Mouse (Mus musculus) heart, embryonic 10.5 days (tissue): ENCODE measurements around the gene Spi1. TPM values are rescaled to one million over a fixed set of nuclear protein-coding genes. Genes with fewer than 3 reads are reported as not detected.

Source experiments
- DNase-seq: peaks from one replicate; pipeline ENCODE4 v3.0.0-alpha.2; 2017; ENCODE audit warnings: low spot score
- H3K27ac ChIP-seq: fragments of 300-500 bp; sonication (generic); 2 replicates; pipeline ENCODE4 v1.5.1; 2016; ENCODE audit warnings: mild to moderate bottlenecking
- H3K27me3 ChIP-seq: fragments of 300-500 bp; sonication (generic); 2 replicates; pipeline ENCODE4 v1.6.1; 2016; ENCODE audit warnings: mild to moderate bottlenecking; ENCODE audit not compliant: poor library complexity, insufficient read depth, severe bottlenecking
- H3K36me3 ChIP-seq: fragments of 300-500 bp; sonication (generic); 2 replicates; pipeline ENCODE4 v1.6.1; 2016; ENCODE audit warnings: mild to moderate bottlenecking, moderate library complexity
- H3K4me1 ChIP-seq: fragments of 300-500 bp; sonication (generic); 2 replicates; pipeline ENCODE4 v1.6.1; 2016; ENCODE audit warnings: mild to moderate bottlenecking
- H3K4me3 ChIP-seq: fragments of 300-500 bp; sonication (generic); 2 replicates; pipeline ENCODE4 v1.5.1; 2016; ENCODE audit warnings: mild to moderate bottlenecking, moderate library complexity
- H3K9me3 ChIP-seq: fragments of 300-500 bp; sonication (generic); 2 replicates; pipeline ENCODE4 v1.6.1; 2016; ENCODE audit warnings: mild to moderate bottlenecking, moderate library complexity
- WGBS: fragments of 180-500 bp; shearing (Covaris S2); methylation state at CpG from one replicate; pipeline ENCODE4 v1.1.7; 2016; 5-methylcytosine and 5-hydroxymethylcytosine counted together
- polyA plus RNA-seq: library from polyadenylated mRNA; unstranded; fragments of >200 nt; fragmentation: Nextera tagmentation; extraction: Ambion mirVana; gene quantifications from 2 replicates; pipeline ENCODE4 v1.2.1, GENCODE M21; 2016

Gene Spi1
- polyA plus RNA-seq, 1 experiment from 2014 or later, result 4.1 TPM

GRCm38 (mm10) chr2:91070076-91070800 is 12.0 kb upstream of the Spi1 start, which contains the start of gene Slc39a13:
Gene Slc39a13, minus strand, starts transcription at chr2:91070417.
- Histone ChIP-seq H3K27ac (peak within 1 kb of the TSS; percentile 89), H3K4me3 (peak within 1 kb of the TSS; percentile 63), H3K36me3 (peaks cover 26% of the 10 kb centered on the region), H3K9me3 (no peaks in the 10 kb centered on the region), H3K27me3 (no peaks in the 10 kb centered on the region), H3K4me1 (peaks cover 36% of the 10 kb centered on the region)
- peak; percentile 97 for DNase-seq
- WGBS, result under 1% methylated on average over 63 of the region's 69 CpGs

GRCm38 (mm10) chr2:91071059-91071458 is 11.1 kb upstream of the Spi1 start:
- WGBS, result 88% methylated on average over 10 of the region's 10 CpGs
- peak overlapping the region; percentile 89 for H3K27ac ChIP-seq
- DNase-seq, result no peak

GRCm38 (mm10) chr2:91072092-91072491 is 10.1 kb upstream of the Spi1 start:
- no peak overlapping the region for H3K4me3 ChIP-seq
- H3K36me3 ChIP-seq, result peaks cover 10% of the 10 kb centered on the region; the same call in 1 of the 2 replicates
- WGBS, result 51% methylated on average over 1 of the region's 1 CpGs
- H3K27ac ChIP-seq, result no peak overlapping the region
- DNase-seq, result no peak
- H3K4me1 ChIP-seq, result peaks cover 44% of the 10 kb centered on the region
- H3K27me3 ChIP-seq, result no peaks in the 10 kb centered on the region
- no peaks in the 10 kb centered on the region for H3K9me3 ChIP-seq

More at GRCm38 (mm10) chr2:91071059-91071458, 11.1 kb upstream of the Spi1 start:
- no peaks in the 10 kb centered on the region for H3K27me3 ChIP-seq
- peaks cover 43% of the 10 kb centered on the region for H3K4me1 ChIP-seq
- H3K9me3 ChIP-seq, result no peaks in the 10 kb centered on the region
- peaks cover 18% of the 10 kb centered on the region; the same call in 1 of the 2 replicates for H3K36me3 ChIP-seq
- peak overlapping the region; percentile 63 for H3K4me3 ChIP-seq

GRCm38 (mm10) chr2:91077957-91078313 is 4.3 kb upstream of the Spi1 start:
- H3K4me3 ChIP-seq, result peak overlapping the region; percentile 73
- H3K36me3 ChIP-seq, result no peaks in the 10 kb centered on the region
- WGBS, result 20% methylated on average over 12 of the region's 12 CpGs
- no peak for DNase-seq
- H3K4me1 ChIP-seq, result peaks cover 31% of the 10 kb centered on the region
- peak overlapping the region; percentile 89 for H3K27ac ChIP-seq
- no peaks in the 10 kb centered on the region for H3K9me3 ChIP-seq
- no peaks in the 10 kb centered on the region for H3K27me3 ChIP-seq

GRCm38 (mm10) chr2:91078314-91079025 is 3.7 kb upstream of the Spi1 start:
- no peaks in the 10 kb centered on the region for H3K27me3 ChIP-seq
- H3K9me3 ChIP-seq, result no peaks in the 10 kb centered on the region
- no peaks in the 10 kb centered on the region for H3K36me3 ChIP-seq
- peak overlapping the region; percentile 73 for H3K4me3 ChIP-seq
- H3K27ac ChIP-seq, result peak overlapping the region; percentile 89
- no peak for DNase-seq
- WGBS, result 1% methylated on average over 34 of the region's 36 CpGs
- peaks cover 37% of the 10 kb centered on the region for H3K4me1 ChIP-seq

- Histone ChIP-seq H3K9me3 (no peaks in the 10 kb centered on the region), H3K36me3 (no peaks in the 10 kb centered on the region), H3K27ac (peak overlapping the region; percentile 89), H3K4me1 (peaks cover 40% of the 10 kb centered on the region), H3K4me3 (peak overlapping the region; percentile 73), H3K27me3 (no peaks in the 10 kb centered on the region)
- no peak for DNase-seq
- 20% methylated on average over 5 of the region's 5 CpGs for WGBS
These were observed 3.2 kb upstream of the Spi1 start for GRCm38 (mm10) chr2:91079026-91079384.

GRCm38 (mm10) chr2:91080784-91081513 is 1.2 kb upstream of the Spi1 start:
- Histone ChIP-seq H3K27me3 (peaks cover under 1% of the 10 kb centered on the region; the same call in 1 of the 2 replicates), H3K4me3 (no peak overlapping the region), H3K4me1 (peaks cover 29% of the 10 kb centered on the region), H3K36me3 (no peaks in the 10 kb centered on the region), H3K27ac (no peak overlapping the region), H3K9me3 (no peaks in the 10 kb centered on the region)
- WGBS, result 78% methylated on average over 8 of the region's 8 CpGs
- DNase-seq, result no peak

- WGBS, result 64% methylated on average over 11 of the region's 11 CpGs
- Histone ChIP-seq H3K4me3 (no peak overlapping the region), H3K4me1 (peaks cover 30% of the 10 kb centered on the region), H3K27me3 (peaks cover 9% of the 10 kb centered on the region; the same call in 1 of the 2 replicates), H3K27ac (peak overlapping the region; percentile 56), H3K36me3 (no peaks in the 10 kb centered on the region), H3K9me3 (no peaks in the 10 kb centered on the region)
- DNase-seq, result no peak
These were observed 654 bp downstream of the Spi1 start for GRCm38 (mm10) chr2:91082844-91083243.

GRCm38 (mm10) chr2:91083366-91083940 is 1.3 kb downstream of the Spi1 start:
- Histone ChIP-seq H3K36me3 (no peaks in the 10 kb centered on the region), H3K27me3 (peaks cover 9% of the 10 kb centered on the region; the same call in 1 of the 2 replicates), H3K9me3 (no peaks in the 10 kb centered on the region), H3K4me3 (no peak overlapping the region), H3K4me1 (peaks cover 25% of the 10 kb centered on the region), H3K27ac (peak overlapping the region; percentile 56)
- 37% methylated on average over 1 of the region's 1 CpGs for WGBS
- DNase-seq, result no peak

- peaks cover 16% of the 10 kb centered on the region for H3K4me1 ChIP-seq
- peaks cover 9% of the 10 kb centered on the region; the same call in 1 of the 2 replicates for H3K27me3 ChIP-seq
- DNase-seq, result no peak
- H3K36me3 ChIP-seq, result no peaks in the 10 kb centered on the region
- 85% methylated on average over 15 of the region's 15 CpGs for WGBS
- no peaks in the 10 kb centered on the region for H3K9me3 ChIP-seq
- no peak overlapping the region; the same call in 1 of the 2 replicates for H3K4me3 ChIP-seq
- H3K27ac ChIP-seq, result 0 out of 2 replicates have a peak overlapping the region, but pooled peaks have one; percentile 37
These were observed 2.1 kb downstream of the Spi1 start for GRCm38 (mm10) chr2:91084179-91084820.

GRCm38 (mm10) chr2:91085494-91086391 is 3.6 kb downstream of the Spi1 start:
- H3K27ac ChIP-seq, result no peak overlapping the region
- H3K9me3 ChIP-seq, result no peaks in the 10 kb centered on the region
- peaks cover 16% of the 10 kb centered on the region for H3K4me1 ChIP-seq
- 87% methylated on average over 14 of the region's 14 CpGs for WGBS
- no peak overlapping the region for H3K4me3 ChIP-seq
- peaks cover 9% of the 10 kb centered on the region; the same call in 1 of the 2 replicates for H3K27me3 ChIP-seq
- no peak for DNase-seq
- no peaks in the 10 kb centered on the region for H3K36me3 ChIP-seq
